Mouse (Mus musculus) intestine, embryonic 14.5 days (tissue): ENCODE measurements around the gene Ptprn2. TPM values are rescaled to one million over a fixed set of nuclear protein-coding genes. Genes with fewer than 3 reads are reported as not detected.

ENCODE experiments used
- ATAC-seq: fragments of 200-750 bp; cut with Nextera tagmentation; replicated peaks from 2 replicates; pipeline ENCODE4 v1.8.0; 2017; ENCODE audit warnings: low read depth, moderate number of reproducible peaks, moderate TSS enrichment, moderate library complexity; ENCODE audit not compliant: low FRiP score, low TSS enrichment
- DNase-seq: peaks from one replicate; pipeline ENCODE4 v3.0.0-alpha.2; 2018; ENCODE audit warnings: low spot score
- H3K27ac ChIP-seq: fragments of 300-500 bp; sonication (generic); 2 replicates; pipeline ENCODE4 v1.5.1; 2014; ENCODE audit warnings: low read depth, mild to moderate bottlenecking, control low read depth
- H3K27me3 ChIP-seq: fragments of 300-500 bp; sonication (generic); replicated peaks from 2 replicates; pipeline ENCODE4 v1.6.1; 2014; ENCODE audit warnings: low read length, control low read depth; ENCODE audit not compliant: control insufficient read depth, insufficient read depth
- H3K36me3 ChIP-seq: fragments of 300-500 bp; sonication (generic); 2 replicates; pipeline ENCODE4 v1.6.1; 2014; ENCODE audit warnings: low read length, control low read depth; ENCODE audit not compliant: control insufficient read depth, insufficient read depth
- H3K4me1 ChIP-seq: fragments of 300-500 bp; sonication (generic); replicated peaks from 2 replicates; pipeline ENCODE4 v1.6.1; 2014; ENCODE audit warnings: low read length, control low read depth, mixed read lengths; ENCODE audit not compliant: control insufficient read depth, insufficient read depth
- H3K4me2 ChIP-seq: fragments of 300-500 bp; sonication (generic); 2 replicates; pipeline ENCODE4 v1.6.1; 2014; ENCODE audit warnings: low read length
- H3K4me3 ChIP-seq: fragments of 300-500 bp; sonication (generic); 2 replicates; pipeline ENCODE4 v1.5.1; 2014; ENCODE audit warnings: low read depth, low read length, control low read depth, mixed read lengths
- H3K9ac ChIP-seq: fragments of 300-500 bp; sonication (generic); 2 replicates; pipeline ENCODE4 v1.6.1; 2014; ENCODE audit warnings: mild to moderate bottlenecking, low read length
- H3K9me3 ChIP-seq: fragments of 300-500 bp; sonication (generic); 2 replicates; pipeline ENCODE4 v1.6.1; 2016; ENCODE audit warnings: low read length, control low read depth; ENCODE audit not compliant: control insufficient read depth
- WGBS: fragments of 180-500 bp; shearing (Covaris S2); extraction: QIAGEN DNeasy Blood & Tissue Kit; methylation state at CpG from one replicate; pipeline ENCODE4 v1.1.7; 2014; 5-methylcytosine and 5-hydroxymethylcytosine counted together
- polyA plus RNA-seq: library from polyadenylated mRNA; unstranded; fragments of >200 nt; fragmentation: Nextera tagmentation; extraction: Ambion mirVana; gene quantifications from 2 replicates; pipeline ENCODE4 v1.2.1, GENCODE M21; 2014

The Ptprn2 gene
- polyA plus RNA-seq, 1 experiment from 2014 or later: 2.0 TPM

DNA sequence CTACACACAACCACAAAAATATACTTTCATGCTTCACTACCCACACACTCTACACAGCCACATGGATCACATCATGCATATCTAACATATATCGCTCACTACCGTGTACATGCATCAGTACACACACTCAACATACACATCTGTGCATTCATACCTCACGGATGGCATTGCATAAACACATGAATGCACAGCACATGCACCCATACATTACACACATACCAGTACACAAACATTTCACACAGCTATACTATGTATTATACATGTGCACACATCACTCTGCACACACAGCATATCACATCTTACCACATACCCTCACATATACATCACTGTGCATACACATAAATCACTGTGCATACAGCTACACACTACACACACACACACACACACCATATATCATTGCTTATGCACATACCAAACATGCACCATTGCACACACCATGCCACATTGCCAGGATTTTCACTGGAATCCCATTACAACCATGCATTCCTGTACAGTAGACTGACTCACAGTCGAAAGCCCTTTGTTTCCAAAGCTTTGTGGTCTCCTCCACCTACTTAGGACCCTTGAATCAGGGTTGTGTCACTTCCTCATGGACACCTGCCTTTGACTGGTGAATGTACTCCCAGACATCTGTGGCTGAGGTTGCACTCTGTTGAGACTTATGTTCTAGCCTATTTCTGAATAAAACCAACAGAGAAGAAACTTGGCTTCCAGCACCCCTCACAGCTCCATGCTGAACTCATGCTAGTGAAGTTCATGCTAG, 607.0 kb downstream of the Ptprn2 start:
- no peaks in the 10 kb centered on the region for H3K4me1 ChIP-seq
- no peak for DNase-seq
- H3K27me3 ChIP-seq: no peaks in the 10 kb centered on the region
- H3K27ac ChIP-seq: no peak overlapping the region
- H3K9me3 ChIP-seq: no peaks in the 10 kb centered on the region
- no peak overlapping the region for H3K9ac ChIP-seq
- WGBS: 89% methylated on average over 4 of the region's 4 CpGs
- ATAC-seq: no peak
- no peak overlapping the region for H3K4me3 ChIP-seq
- no peak overlapping the region for H3K4me2 ChIP-seq
- no peaks in the 10 kb centered on the region for H3K36me3 ChIP-seq

DNA sequence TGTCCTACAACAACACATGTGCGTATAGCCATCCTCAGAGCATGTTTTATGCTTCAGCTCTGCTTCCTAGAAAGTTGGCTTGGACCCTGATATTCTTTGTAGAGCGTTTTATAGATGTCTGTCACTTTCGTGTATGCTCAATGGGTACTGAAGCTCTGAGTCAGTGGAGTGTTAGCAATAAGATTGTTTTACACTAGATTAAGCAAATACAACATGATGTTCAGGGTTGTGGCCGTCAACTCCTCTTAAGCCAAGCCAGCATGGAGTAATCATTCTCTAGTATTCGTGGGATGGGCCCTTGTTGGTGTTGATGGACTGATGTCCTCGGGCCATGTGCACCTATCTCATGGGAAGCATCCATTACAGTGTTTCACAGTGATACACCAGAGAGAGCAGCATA, 610.4 kb downstream of the Ptprn2 start:
- DNase-seq (no peak), ATAC-seq (no peak)
- Histone ChIP-seq H3K9ac (no peak overlapping the region), H3K4me3 (no peak overlapping the region), H3K27ac (no peak overlapping the region), H3K9me3 (no peaks in the 10 kb centered on the region), H3K27me3 (no peaks in the 10 kb centered on the region), H3K4me2 (no peak overlapping the region), H3K4me1 (no peaks in the 10 kb centered on the region), H3K36me3 (no peaks in the 10 kb centered on the region)
- 86% methylated on average over 6 of the region's 6 CpGs for WGBS

DNA sequence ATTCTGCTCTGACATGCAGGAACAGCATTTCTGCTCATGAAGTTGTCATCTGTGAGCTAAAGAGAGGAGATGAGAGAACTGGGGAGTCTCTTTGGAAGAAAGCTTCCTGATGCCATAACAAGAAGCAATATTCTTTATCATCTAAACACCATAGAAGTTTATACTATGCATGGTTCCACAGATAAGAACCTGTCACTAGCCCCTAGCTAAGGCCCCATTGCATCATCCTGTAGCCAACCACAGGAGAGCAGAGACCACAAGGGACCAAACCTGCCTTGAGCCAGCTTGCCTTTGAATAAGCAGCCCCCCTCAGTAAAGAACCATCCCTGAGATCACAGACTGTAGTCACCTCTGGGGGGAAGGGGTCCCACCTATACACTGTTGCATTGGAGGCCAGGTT, 612.8 kb downstream of the Ptprn2 start:
- ATAC-seq: no peak

DNA sequence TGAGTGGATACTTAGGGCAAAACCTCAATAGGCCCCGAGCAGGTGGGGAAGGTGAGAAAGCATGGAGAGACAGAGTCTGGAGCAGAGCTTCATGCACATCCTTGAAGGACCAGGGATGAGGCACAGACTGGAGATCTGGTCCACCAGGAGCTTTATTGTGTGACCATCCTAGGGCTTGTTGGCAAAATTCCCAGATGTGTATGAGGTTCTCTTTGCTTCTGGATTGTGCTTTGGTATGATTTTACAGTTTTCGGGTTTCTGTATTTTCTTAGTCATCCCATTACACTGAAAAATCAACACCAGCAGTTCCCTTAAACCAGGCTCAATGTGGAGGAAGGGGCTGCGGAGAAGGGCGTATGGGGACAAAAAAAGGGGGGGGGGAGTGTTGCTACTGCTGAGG, 621.2 kb downstream of the Ptprn2 start:
- Histone ChIP-seq H3K27me3 (no peaks in the 10 kb centered on the region), H3K4me1 (no peaks in the 10 kb centered on the region; the same call in 1 of the 2 replicates), H3K27ac (no peak overlapping the region), H3K4me2 (no peak overlapping the region), H3K9me3 (no peaks in the 10 kb centered on the region), H3K9ac (no peak overlapping the region), H3K4me3 (no peak overlapping the region), H3K36me3 (no peaks in the 10 kb centered on the region)
- DNase-seq (no peak), ATAC-seq (no peak)
- 59% methylated on average over 4 of the region's 4 CpGs for WGBS

More for the DNA sequence above, 612.8 kb downstream of the Ptprn2 start:
- no peaks in the 10 kb centered on the region for H3K36me3 ChIP-seq
- no peak overlapping the region for H3K27ac ChIP-seq
- no peaks in the 10 kb centered on the region for H3K4me1 ChIP-seq
- DNase-seq: no peak
- no peaks in the 10 kb centered on the region for H3K9me3 ChIP-seq
- H3K4me2 ChIP-seq: no peak overlapping the region
- no peaks in the 10 kb centered on the region for H3K27me3 ChIP-seq
- H3K4me3 ChIP-seq: no peak overlapping the region
- H3K9ac ChIP-seq: no peak overlapping the region

DNA sequence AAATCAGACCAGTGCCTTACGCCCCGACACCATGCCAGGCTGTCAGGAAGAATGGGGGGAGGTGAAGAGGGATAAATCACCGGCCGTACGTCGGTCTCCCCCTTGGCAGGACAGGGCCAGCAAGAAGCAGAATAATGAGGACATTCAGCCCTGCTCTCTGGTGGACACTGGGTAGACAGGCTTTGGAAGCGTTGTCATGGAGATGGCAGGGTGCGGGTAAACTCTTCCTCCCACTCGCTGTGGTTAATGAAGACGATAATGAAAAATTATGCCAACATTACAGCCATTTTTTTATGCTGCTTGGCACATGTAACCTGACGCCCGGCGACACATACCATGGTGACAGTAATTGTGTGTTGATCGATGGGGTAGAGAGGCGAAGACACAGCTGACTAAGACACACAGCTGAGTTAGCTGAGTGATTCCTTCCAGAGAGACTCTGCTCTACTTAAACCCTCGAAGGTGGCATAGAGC, 621.7 kb downstream of the Ptprn2 start:
- Histone ChIP-seq H3K9ac (no peak overlapping the region), H3K36me3 (no peaks in the 10 kb centered on the region), H3K27ac (no peak overlapping the region), H3K9me3 (no peaks in the 10 kb centered on the region), H3K4me1 (no peaks in the 10 kb centered on the region; the same call in 1 of the 2 replicates), H3K27me3 (no peaks in the 10 kb centered on the region), H3K4me3 (no peak overlapping the region), H3K4me2 (no peak overlapping the region)
- 0 out of 2 replicates have a peak, but pooled peaks have one; percentile 64 for ATAC-seq
- 37% methylated on average over 16 of the region's 16 CpGs for WGBS
- peak; percentile 50 for DNase-seq

DNA sequence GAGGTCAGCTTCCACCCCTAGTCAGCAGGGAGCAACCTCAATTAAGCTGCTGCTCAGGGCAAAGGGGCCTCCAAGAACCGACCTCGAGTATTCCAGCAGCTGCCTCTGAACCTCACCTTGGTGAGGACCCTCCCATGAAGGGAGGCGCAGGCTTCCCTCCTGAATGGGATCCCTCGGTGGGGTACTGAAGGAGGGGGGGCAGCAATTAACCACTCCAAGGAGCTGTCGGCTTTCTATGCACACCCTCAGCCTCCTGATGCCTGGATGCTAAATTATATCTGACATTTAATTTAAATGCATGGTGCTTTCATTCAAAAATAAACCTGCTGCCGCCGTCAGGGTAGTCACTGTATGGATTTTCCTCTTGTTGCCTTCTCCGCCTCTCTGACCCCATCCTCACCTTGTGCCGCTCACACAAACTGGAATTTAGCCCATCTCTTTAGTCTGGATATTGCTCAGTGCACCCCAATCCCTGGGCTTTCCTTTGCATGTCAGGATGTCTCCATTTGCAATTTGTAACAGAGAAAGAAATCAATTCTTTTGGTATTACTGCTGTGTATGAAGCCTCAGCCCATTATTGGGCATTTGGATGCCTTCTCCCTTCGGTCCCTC, 629.8 kb downstream of the Ptprn2 start:
- Histone ChIP-seq H3K9ac (no peak overlapping the region), H3K27me3 (no peaks in the 10 kb centered on the region), H3K36me3 (no peaks in the 10 kb centered on the region), H3K27ac (no peak overlapping the region), H3K9me3 (no peaks in the 10 kb centered on the region), H3K4me3 (no peak overlapping the region), H3K4me1 (no peaks in the 10 kb centered on the region), H3K4me2 (no peak overlapping the region)
- WGBS: 65% methylated on average over 10 of the region's 10 CpGs
- ATAC-seq (no peak), DNase-seq (no peak)

DNA sequence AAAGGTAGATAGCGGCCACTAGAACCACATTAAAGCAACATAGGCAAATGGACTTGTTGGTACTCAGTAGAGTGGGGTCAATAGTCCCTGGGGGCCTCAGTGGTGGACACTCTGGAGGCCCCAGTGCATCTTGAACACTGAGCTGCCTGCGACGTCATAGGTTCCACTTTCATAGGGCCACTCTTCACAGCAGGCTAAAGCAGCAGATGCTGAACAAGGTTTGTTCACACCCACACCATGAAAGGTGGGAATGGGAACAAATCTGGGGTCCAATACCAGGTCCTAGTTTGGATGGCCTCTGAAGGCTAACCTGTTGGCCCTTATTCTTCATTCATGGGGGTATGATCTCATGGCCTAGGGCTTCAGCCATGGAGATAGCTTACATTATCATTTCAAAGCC, 641.6 kb downstream of the Ptprn2 start:
- no peaks in the 10 kb centered on the region for H3K27me3 ChIP-seq
- no peaks in the 10 kb centered on the region for H3K4me1 ChIP-seq
- ATAC-seq (no peak), DNase-seq (no peak)
- no peaks in the 10 kb centered on the region for H3K9me3 ChIP-seq
- H3K27ac ChIP-seq: no peak overlapping the region
- H3K4me3 ChIP-seq: no peak overlapping the region
- H3K4me2 ChIP-seq: no peak overlapping the region
- no peak overlapping the region for H3K9ac ChIP-seq
- 91% methylated on average over 3 of the region's 3 CpGs for WGBS
- H3K36me3 ChIP-seq: no peaks in the 10 kb centered on the region

DNA sequence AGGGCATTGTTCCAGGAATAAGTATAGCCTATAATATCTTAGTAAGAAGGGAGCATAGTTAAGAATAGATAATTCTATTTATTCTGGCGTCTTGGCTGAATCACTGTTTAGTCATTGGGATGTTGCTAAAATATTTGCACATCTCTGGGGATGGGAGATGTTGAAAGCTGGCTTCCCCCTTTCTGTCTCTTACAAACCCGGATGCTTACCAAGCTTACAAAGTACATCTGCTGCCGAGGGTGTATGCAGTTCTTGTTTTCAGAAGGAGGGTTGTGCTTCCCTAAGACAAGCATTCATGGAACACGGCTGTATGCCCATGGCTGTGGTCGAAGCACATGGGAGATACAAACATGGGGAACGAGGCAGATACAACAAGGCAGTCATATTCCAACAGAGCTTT, 642.0 kb downstream of the Ptprn2 start:
- ATAC-seq (no peak), DNase-seq (no peak)
- Histone ChIP-seq H3K4me3 (no peak overlapping the region), H3K9me3 (no peaks in the 10 kb centered on the region), H3K4me1 (no peaks in the 10 kb centered on the region), H3K27ac (no peak overlapping the region), H3K36me3 (no peaks in the 10 kb centered on the region), H3K9ac (no peak overlapping the region), H3K4me2 (no peak overlapping the region), H3K27me3 (no peaks in the 10 kb centered on the region)
- 78% methylated on average over 6 of the region's 6 CpGs for WGBS

DNA sequence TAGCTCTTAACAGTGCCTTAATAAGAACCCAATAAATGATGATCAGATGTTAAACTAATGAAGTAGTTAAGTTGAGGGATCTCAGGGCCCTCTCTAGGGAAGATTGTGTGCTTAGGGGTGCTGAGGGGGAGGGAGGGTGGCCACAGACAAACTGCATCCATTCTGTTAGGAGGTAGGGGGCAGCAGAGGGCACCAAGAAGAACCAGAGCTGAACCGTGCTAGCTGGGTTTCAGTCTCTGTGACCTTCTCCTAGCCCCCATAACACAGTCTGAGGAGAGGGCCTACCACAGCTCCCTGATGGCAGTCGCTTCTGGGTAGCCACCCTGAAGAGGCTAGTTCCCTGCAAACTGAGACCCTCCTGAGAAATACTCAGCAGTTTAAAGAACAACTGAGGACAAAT, 646.6 kb downstream of the Ptprn2 start:
- DNase-seq (no peak), ATAC-seq (no peak)
- no peaks in the 10 kb centered on the region for H3K4me1 ChIP-seq
- H3K27ac ChIP-seq: no peak overlapping the region
- no peaks in the 10 kb centered on the region for H3K36me3 ChIP-seq
- no peak overlapping the region for H3K4me3 ChIP-seq
- H3K27me3 ChIP-seq: no peaks in the 10 kb centered on the region
- 17% methylated on average over 2 of the region's 2 CpGs for WGBS
- no peak overlapping the region for H3K9ac ChIP-seq
- H3K4me2 ChIP-seq: no peak overlapping the region
- H3K9me3 ChIP-seq: no peaks in the 10 kb centered on the region
